In genomic region chr5:111058401-111059139, GRCm38 (mm10) we compare ENCODE assay signal across 8 mouse cellular contexts.
DNase-seq lines count a peak whose midpoint lies in the region; ATAC-seq lines count a peak whose summit lies in the region.
"Had no signal": no experiment of that assay in that cellular context is flagged by ENCODE, and none has a peak within 500 bp of the region (broad histone marks: within the 10 kb centered on the region; RNA-seq: fewer than 3 reads in every experiment).

No protein-coding gene starts in this region.

- no peak overlapping the region for H3K4me3 ChIP-seq in forebrain, embryonic 16.5 days (replicated peaks; ENCODE audit: low read length)
- no peak overlapping the region for H3K4me3 ChIP-seq in liver, embryonic 12.5 days
- H3K4me3 ChIP-seq: limb, embryonic 13.5 days had no signal

- H3K27ac ChIP-seq in forebrain, embryonic 16.5 days (ENCODE audit: low read length): peak overlapping the region; percentile 93
- H3K27ac ChIP-seq in liver, embryonic 12.5 days: no peak overlapping the region
- H3K27ac ChIP-seq: limb, embryonic 13.5 days had no signal

- 26% methylated on average over 22 of the region's 22 CpGs for WGBS in forebrain, embryonic 16.5 days
- 39% methylated on average over 22 of the region's 22 CpGs for WGBS in liver, embryonic 12.5 days (ENCODE audit: insufficient replicate concordance)

- H3K27me3 ChIP-seq in forebrain, embryonic 16.5 days (replicated peaks; ENCODE audit: control insufficient read depth, insufficient read depth, low read length): no peaks in the 10 kb centered on the region
- H3K27me3 ChIP-seq in liver, embryonic 12.5 days (replicated peaks): no peaks in the 10 kb centered on the region; the same call in 1 of the 2 replicates
- H3K27me3 ChIP-seq: limb, embryonic 13.5 days had no signal

- DNase-seq in CD4-positive helper T cell, adult 2 months (ENCODE audit: low read depth, low spot score): peak; percentile 71
- peak; percentile 30 for DNase-seq in left cerebral cortex, postnatal 36 days (ENCODE audit: low spot score in 2 of 2)
- DNase-seq in telencephalon, adult 2 months (ENCODE audit: low read depth, low spot score): peak; percentile 22
- no peak for DNase-seq in embryo, embryonic 10.5 days (ENCODE audit: low spot score)

- H3K9me3 ChIP-seq in forebrain, embryonic 16.5 days (ENCODE audit: control insufficient read depth, low read length): no peaks in the 10 kb centered on the region
- H3K9me3 ChIP-seq in liver, embryonic 12.5 days (replicated peaks): no peaks in the 10 kb centered on the region
- H3K9me3 ChIP-seq: limb, embryonic 13.5 days had no signal

- peak; percentile 79 for ATAC-seq in activated CD4-positive, CD25-positive, alpha-beta regulatory T cell, adult 4 months
- peak; percentile 79 for ATAC-seq in forebrain, embryonic 16.5 days
- no peak for ATAC-seq in liver, embryonic 12.5 days

- H3K4me2 ChIP-seq in forebrain, embryonic 16.5 days (ENCODE audit: low read length): peak overlapping the region; percentile 19; the same call in 1 of the 2 replicates
- no peak overlapping the region for H3K4me2 ChIP-seq in liver, embryonic 12.5 days

- no peaks in the 10 kb centered on the region for H3K36me3 ChIP-seq in forebrain, embryonic 16.5 days (ENCODE audit: control insufficient read depth, insufficient read depth)
- H3K36me3 ChIP-seq in liver, embryonic 12.5 days: no peaks in the 10 kb centered on the region
- H3K36me3 ChIP-seq: limb, embryonic 13.5 days had no signal

- intact Hi-C loops in left cerebral cortex, postnatal 36 days (cut with DNase I): no loop called here

- peak overlapping the region; percentile 27; the same call in 1 of the 2 replicates for H3K9ac ChIP-seq in forebrain, embryonic 16.5 days (replicated peaks; ENCODE audit: low read depth, low read length)
- H3K9ac ChIP-seq in liver, embryonic 12.5 days: no peak overlapping the region
- H3K9ac ChIP-seq: limb, embryonic 13.5 days had no signal

- H3K4me1 ChIP-seq in forebrain, embryonic 16.5 days (replicated peaks; ENCODE audit: control insufficient read depth, insufficient read depth, low read length): peaks cover 67% of the 10 kb centered on the region
- H3K4me1 ChIP-seq in liver, embryonic 12.5 days: peaks cover 9% of the 10 kb centered on the region
